Mouse (Mus musculus): Measurements from ENCODE around the gene Olfr95. TPM values are rescaled to one million over a fixed set of nuclear protein-coding genes. Genes with fewer than 3 reads are reported as not detected.

The Olfr95 gene
- polyA plus RNA-seq, 2 experiments, result not detected

DNA sequence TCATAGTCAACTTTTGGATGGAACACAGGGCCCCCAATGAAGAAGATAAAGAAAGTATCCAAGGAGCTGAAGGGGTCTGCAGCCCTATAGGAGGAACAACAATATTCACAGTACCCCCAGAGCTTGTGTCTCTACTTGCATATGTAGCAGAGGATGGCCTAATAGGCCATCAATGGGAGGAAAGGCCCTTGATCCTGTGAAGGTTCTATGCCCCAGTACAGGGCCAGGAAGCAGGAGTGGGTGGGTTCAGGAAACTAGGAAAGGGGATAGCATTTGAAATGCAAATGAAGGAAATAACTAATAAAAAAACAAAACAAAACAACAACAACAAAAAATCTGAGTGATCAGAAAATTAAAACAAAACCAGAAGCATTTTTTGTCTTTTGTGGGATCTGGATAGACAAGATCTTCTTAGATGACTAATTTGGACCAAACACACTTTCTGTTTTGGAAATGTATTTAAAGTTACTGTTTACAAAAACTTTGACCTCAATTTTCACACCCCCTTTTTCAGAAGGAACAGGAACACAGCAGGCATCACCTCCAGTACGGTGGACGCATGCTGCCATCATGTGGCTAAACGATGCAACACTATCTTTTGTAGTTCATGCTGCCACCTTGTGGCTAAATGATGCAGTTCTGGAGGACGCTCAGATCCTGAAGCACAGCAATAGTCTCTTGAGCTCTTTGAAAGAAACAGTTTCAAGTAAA, 9.6 kb downstream of the Olfr95 start:
- no peaks in the 10 kb centered on the region for H3K9me3 ChIP-seq (ENCODE audit: control insufficient read depth, low read length)
- under 1% methylated on average over 4 of the region's 4 CpGs for WGBS
- peak; percentile 22; the same call in 1 of the 2 replicates for TF ChIP-seq POLR2A (IDR thresholded peaks at IDR 0.05; ENCODE audit: borderline replicate concordance, extremely low read depth, insufficient read depth, insufficient read length)
- no peak overlapping the region for H3K27ac ChIP-seq (replicated peaks; ENCODE audit: low read depth, low read length)
- DNase-seq (ENCODE audit: low spot score) (peak; percentile 87), ATAC-seq (ENCODE audit: low FRiP score, low read depth) (peak; percentile 67; the same call in 1 of the 2 replicates)
- no peak overlapping the region for H3K4me2 ChIP-seq (replicated peaks; ENCODE audit: low read depth, low read length, severe bottlenecking)
- no peak overlapping the region for H3K4me3 ChIP-seq (replicated peaks; ENCODE audit: low read length)
- H3K36me3 ChIP-seq (ENCODE audit: control insufficient read depth, insufficient read depth, low read length), result no peaks in the 10 kb centered on the region
- H3K27me3 ChIP-seq (ENCODE audit: control insufficient read depth, insufficient read depth, low read length), result peaks cover 1% of the 10 kb centered on the region; the same call in 1 of the 2 replicates
- H3K9ac ChIP-seq (ENCODE audit: low read depth, low read length, severe bottlenecking), result no peak overlapping the region
- H3K4me1 ChIP-seq (ENCODE audit: control insufficient read depth, insufficient read depth, low read length), result no peaks in the 10 kb centered on the region

- no peak within 1 kb of the TSS for H3K4me3 ChIP-seq (replicated peaks; ENCODE audit: low read length)
- H3K4me1 ChIP-seq (ENCODE audit: control insufficient read depth, insufficient read depth, low read length), result no peaks in the 10 kb centered on the region
- ATAC-seq (ENCODE audit: low FRiP score, low read depth), result no peak
- H3K4me2 ChIP-seq (replicated peaks; ENCODE audit: low read depth, low read length, severe bottlenecking), result no peak within 1 kb of the TSS
- peaks cover 26% of the 10 kb centered on the region for H3K27me3 ChIP-seq (ENCODE audit: control insufficient read depth, insufficient read depth, low read length)
- no peak for DNase-seq (ENCODE audit: low spot score)
- H3K36me3 ChIP-seq (ENCODE audit: control insufficient read depth, insufficient read depth, low read length), result no peaks in the 10 kb centered on the region
- no peak for TF ChIP-seq POLR2A (IDR thresholded peaks at IDR 0.05; ENCODE audit: borderline replicate concordance, extremely low read depth, insufficient read depth, insufficient read length)
- H3K27ac ChIP-seq (replicated peaks; ENCODE audit: low read depth, low read length), result no peak within 1 kb of the TSS
- WGBS, result 72% methylated on average over 2 of the region's 2 CpGs
- H3K9me3 ChIP-seq (ENCODE audit: control insufficient read depth, low read length), result no peaks in the 10 kb centered on the region
- H3K9ac ChIP-seq (ENCODE audit: low read depth, low read length, severe bottlenecking), result no peak within 1 kb of the TSS
These were observed 12.0 kb downstream of the Olfr95 start, which contains the start of gene Olfr94 for GRCm38 (mm10) chr17:37200894-37201293. Olfr94 (minus strand) TSS chr17:37200994.

DNA sequence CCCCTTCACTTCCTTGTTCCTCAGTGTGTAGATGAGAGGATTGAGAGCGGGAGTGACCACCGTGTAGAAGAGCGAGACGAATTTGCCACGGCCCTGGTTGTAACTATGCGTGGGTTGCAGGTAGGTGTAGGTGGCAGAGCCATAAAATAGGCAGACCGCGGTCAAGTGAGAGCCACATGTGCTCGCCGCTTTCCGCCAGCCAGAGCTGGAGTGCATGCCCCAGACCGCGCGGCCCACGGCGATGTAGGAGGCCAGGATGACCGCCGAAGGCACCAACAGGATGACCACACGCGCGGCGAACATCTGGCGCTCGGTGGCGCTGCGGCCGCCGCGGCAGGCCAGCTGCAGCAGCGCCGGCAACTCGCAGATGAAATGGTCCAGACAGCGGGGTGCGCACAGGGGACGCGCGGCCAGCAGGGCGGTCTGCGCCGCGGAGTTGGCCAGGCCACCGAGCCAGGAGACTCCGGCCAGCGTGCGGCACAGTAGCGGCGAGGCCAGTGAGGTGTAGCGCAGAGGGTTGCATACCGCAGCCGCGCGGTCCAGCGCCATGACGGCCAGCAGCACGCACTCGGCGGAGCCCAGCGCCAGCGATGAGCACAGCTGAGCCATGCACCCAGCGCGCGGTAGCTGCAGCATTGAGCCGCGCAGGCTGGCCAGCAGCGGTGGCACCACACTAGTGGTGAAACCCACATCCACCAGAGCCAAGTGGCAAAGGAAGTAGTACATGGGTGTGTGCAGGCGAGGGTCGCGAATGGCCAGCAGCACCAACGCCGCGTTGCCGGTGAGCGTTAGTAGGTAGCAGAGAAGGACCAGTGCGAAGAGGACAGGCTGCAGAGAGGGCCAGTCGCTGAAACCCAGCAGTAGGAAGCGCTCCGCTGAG, 15.8 kb downstream of the Olfr95 start:
- no peak for TF ChIP-seq POLR2A (IDR thresholded peaks at IDR 0.05; ENCODE audit: borderline replicate concordance, extremely low read depth, insufficient read depth, insufficient read length)
- Histone ChIP-seq H3K4me3 (replicated peaks; ENCODE audit: low read length) (peak overlapping the region; percentile 52), H3K4me1 (ENCODE audit: control insufficient read depth, insufficient read depth, low read length) (no peaks in the 10 kb centered on the region), H3K9ac (ENCODE audit: low read depth, low read length, severe bottlenecking) (peak overlapping the region; percentile 50), H3K9me3 (ENCODE audit: control insufficient read depth, low read length) (no peaks in the 10 kb centered on the region), H3K36me3 (ENCODE audit: control insufficient read depth, insufficient read depth, low read length) (no peaks in the 10 kb centered on the region), H3K4me2 (replicated peaks; ENCODE audit: low read depth, low read length, severe bottlenecking) (peak overlapping the region; percentile 98), H3K27ac (replicated peaks; ENCODE audit: low read depth, low read length) (no peak overlapping the region), H3K27me3 (ENCODE audit: control insufficient read depth, insufficient read depth, low read length) (peaks cover 28% of the 10 kb centered on the region)
- peak; percentile 16 for DNase-seq (ENCODE audit: low spot score)
- WGBS, result 1% methylated on average over 75 of the region's 77 CpGs
- peak; percentile 70 for ATAC-seq (ENCODE audit: low FRiP score, low read depth)

GRCm38 (mm10) chr17:37194782-37195181, 18.1 kb downstream of the Olfr95 start:
- 84% methylated on average over 5 of the region's 5 CpGs for WGBS
- Histone ChIP-seq H3K4me1 (ENCODE audit: control insufficient read depth, insufficient read depth, low read length) (no peaks in the 10 kb centered on the region), H3K4me3 (replicated peaks; ENCODE audit: low read length) (no peak overlapping the region), H3K36me3 (ENCODE audit: control insufficient read depth, insufficient read depth, low read length) (no peaks in the 10 kb centered on the region), H3K27ac (replicated peaks; ENCODE audit: low read depth, low read length) (no peak overlapping the region), H3K9me3 (ENCODE audit: control insufficient read depth, low read length) (no peaks in the 10 kb centered on the region), H3K4me2 (replicated peaks; ENCODE audit: low read depth, low read length, severe bottlenecking) (no peak overlapping the region), H3K9ac (ENCODE audit: low read depth, low read length, severe bottlenecking) (no peak overlapping the region), H3K27me3 (ENCODE audit: control insufficient read depth, insufficient read depth, low read length) (peaks cover 28% of the 10 kb centered on the region)
- ATAC-seq (ENCODE audit: low FRiP score, low read depth) (no peak), DNase-seq (ENCODE audit: low spot score) (no peak)
- TF ChIP-seq POLR2A (IDR thresholded peaks at IDR 0.05; ENCODE audit: borderline replicate concordance, extremely low read depth, insufficient read depth, insufficient read length), result no peak

DNA sequence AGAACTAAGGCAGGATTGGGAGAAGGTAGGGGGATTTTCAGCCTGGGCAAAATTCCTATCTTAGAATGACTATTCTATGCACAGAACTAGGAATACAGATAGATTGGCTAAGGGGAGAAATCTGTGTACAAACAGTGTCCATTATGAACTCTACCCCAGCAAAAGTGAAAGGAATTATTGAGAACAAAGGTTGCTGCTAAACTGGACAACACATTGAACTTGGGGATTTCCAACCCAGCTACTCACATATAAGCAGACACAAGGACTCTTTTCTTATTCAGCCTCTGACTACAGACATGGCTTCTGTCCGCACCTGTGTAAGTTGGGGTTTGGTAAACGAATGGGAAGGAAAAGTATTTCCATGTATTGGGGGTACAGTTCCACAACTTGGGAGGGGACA, 19.3 kb downstream of the Olfr95 start, which contains the start of gene Ubd:
TSS of gene Ubd (plus strand) at position 237 of the 400 bp plus-strand sequence.
- no peak within 1 kb of the TSS for H3K27ac ChIP-seq (replicated peaks; ENCODE audit: low read depth, low read length)
- no peaks in the 10 kb centered on the region for H3K4me1 ChIP-seq (ENCODE audit: control insufficient read depth, insufficient read depth, low read length)
- peaks cover 28% of the 10 kb centered on the region for H3K27me3 ChIP-seq (ENCODE audit: control insufficient read depth, insufficient read depth, low read length)
- WGBS, result 89% methylated on average over 2 of the region's 2 CpGs
- H3K4me2 ChIP-seq (replicated peaks; ENCODE audit: low read depth, low read length, severe bottlenecking), result no peak within 1 kb of the TSS
- H3K9me3 ChIP-seq (ENCODE audit: control insufficient read depth, low read length), result no peaks in the 10 kb centered on the region
- no peak for DNase-seq (ENCODE audit: low spot score)
- no peak within 1 kb of the TSS for H3K4me3 ChIP-seq (replicated peaks; ENCODE audit: low read length)
- TF ChIP-seq POLR2A (IDR thresholded peaks at IDR 0.05; ENCODE audit: borderline replicate concordance, extremely low read depth, insufficient read depth, insufficient read length), result no peak
- no peak for ATAC-seq (ENCODE audit: low FRiP score, low read depth)
- no peak within 1 kb of the TSS for H3K9ac ChIP-seq (ENCODE audit: low read depth, low read length, severe bottlenecking)
- no peaks in the 10 kb centered on the region for H3K36me3 ChIP-seq (ENCODE audit: control insufficient read depth, insufficient read depth, low read length)

All from limb, embryonic 14.5 days (tissue).